Mouse (Mus musculus): ENCODE results near the gene Slc44a2. TPM values are rescaled to one million over a fixed set of nuclear protein-coding genes. Genes with fewer than 3 reads are reported as not detected.

Gene Slc44a2
- polyA plus RNA-seq, 1 experiment = 49.2 TPM

DNA sequence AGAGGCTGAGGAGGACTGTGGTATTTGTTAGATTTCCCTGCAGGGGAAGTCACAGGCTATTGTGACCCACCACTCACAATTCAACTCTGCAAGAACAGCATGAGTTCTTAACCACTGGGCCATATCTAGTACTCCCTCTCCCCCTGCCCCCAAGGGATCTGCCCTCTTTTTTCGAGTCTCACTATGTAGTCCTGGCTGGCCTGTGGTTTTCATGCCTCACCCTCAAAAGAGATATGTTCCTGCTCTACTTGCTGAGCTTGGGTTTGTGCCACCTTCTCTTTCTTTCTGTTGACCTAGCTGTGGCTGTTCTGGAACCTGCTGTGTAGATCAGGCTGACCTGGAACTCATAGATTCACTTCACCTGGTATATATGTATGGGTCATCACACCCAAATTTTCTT, 52.0 kb downstream of the Slc44a2 start:
- 52% methylated on average over 1 of the region's 1 CpGs for WGBS
- Histone ChIP-seq H3K4me1 (ENCODE audit: control insufficient read depth, insufficient read depth, low read length) (no peaks in the 10 kb centered on the region; the same call in 1 of the 2 replicates), H3K4me3 (ENCODE audit: insufficient read depth, low read depth, low read length) (no peak overlapping the region), H3K27ac (ENCODE audit: insufficient read depth, low read depth, low read length) (no peak overlapping the region), H3K36me3 (ENCODE audit: control insufficient read depth, insufficient read depth, low read length) (no peaks in the 10 kb centered on the region), H3K27me3 (replicated peaks; ENCODE audit: control insufficient read depth, insufficient read depth, low read length) (no peaks in the 10 kb centered on the region)
- no peak for TF ChIP-seq POLR2A (IDR thresholded peaks at IDR 0.05; ENCODE audit: low read depth, low read length)
- DNase-seq = no peak

DNA sequence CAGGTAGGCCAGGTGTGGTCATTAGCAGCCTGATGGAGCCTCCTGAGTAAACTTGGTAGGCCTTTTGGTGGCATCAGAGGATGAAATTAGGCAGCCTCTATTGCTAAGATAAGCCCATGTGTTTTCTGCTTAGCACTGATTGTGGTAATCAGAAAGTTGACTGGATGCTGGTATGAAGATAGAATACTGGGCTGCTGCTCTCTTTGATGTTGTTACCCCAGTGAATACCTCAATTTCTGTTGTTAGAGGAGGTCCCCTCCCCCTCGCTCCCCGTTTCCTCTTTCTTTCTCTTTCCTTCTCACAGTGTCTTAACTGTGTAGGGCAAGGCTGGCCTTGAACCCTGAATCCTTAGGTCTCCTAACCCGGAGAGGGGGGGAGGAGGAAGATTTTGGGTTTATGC, 58.7 kb downstream of the Slc44a2 start:
- Histone ChIP-seq H3K27ac (ENCODE audit: insufficient read depth, low read depth, low read length) (no peak overlapping the region), H3K4me1 (ENCODE audit: control insufficient read depth, insufficient read depth, low read length) (peaks cover 5% of the 10 kb centered on the region; the same call in 1 of the 2 replicates), H3K4me3 (ENCODE audit: insufficient read depth, low read depth, low read length) (no peak overlapping the region), H3K36me3 (ENCODE audit: control insufficient read depth, insufficient read depth, low read length) (no peaks in the 10 kb centered on the region), H3K27me3 (replicated peaks; ENCODE audit: control insufficient read depth, insufficient read depth, low read length) (no peaks in the 10 kb centered on the region)
- 79% methylated on average over 3 of the region's 3 CpGs for WGBS
- no peak for DNase-seq
- TF ChIP-seq CTCF (conservative IDR thresholded peaks at IDR 0.05; ENCODE audit: insufficient read depth, insufficient read length, low read depth, low read length) (no peak), POLR2A (IDR thresholded peaks at IDR 0.05; ENCODE audit: low read depth, low read length) (no peak)

DNA sequence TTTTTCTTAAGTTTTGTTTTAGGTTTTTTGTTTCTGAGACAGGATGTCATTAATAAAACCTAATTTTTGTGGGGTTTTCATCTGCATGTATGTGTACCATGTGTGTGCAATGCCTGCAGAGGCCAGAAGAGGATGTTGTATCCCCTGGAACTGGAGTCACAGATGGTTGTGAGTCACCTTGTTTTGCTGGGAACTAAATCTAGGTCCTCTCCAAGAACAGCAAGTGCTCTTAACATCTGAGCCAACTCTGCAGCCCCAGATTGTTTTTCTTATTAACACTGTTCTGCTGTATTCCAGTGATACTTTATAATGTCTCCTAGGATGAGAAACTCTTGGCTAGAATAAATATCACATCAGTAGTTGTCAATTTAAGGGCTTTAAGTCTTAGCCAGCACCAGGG, 60.4 kb downstream of the Slc44a2 start:
- Histone ChIP-seq H3K4me1 (ENCODE audit: control insufficient read depth, insufficient read depth, low read length) (peaks cover 5% of the 10 kb centered on the region; the same call in 1 of the 2 replicates), H3K4me3 (ENCODE audit: insufficient read depth, low read depth, low read length) (no peak overlapping the region), H3K36me3 (ENCODE audit: control insufficient read depth, insufficient read depth, low read length) (no peaks in the 10 kb centered on the region), H3K27ac (ENCODE audit: insufficient read depth, low read depth, low read length) (no peak overlapping the region), H3K27me3 (replicated peaks; ENCODE audit: control insufficient read depth, insufficient read depth, low read length) (no peaks in the 10 kb centered on the region)
- TF ChIP-seq POLR2A (IDR thresholded peaks at IDR 0.05; ENCODE audit: low read depth, low read length) (no peak), CTCF (conservative IDR thresholded peaks at IDR 0.05; ENCODE audit: insufficient read depth, insufficient read length, low read depth, low read length) (no peak)
- DNase-seq = no peak

DNA sequence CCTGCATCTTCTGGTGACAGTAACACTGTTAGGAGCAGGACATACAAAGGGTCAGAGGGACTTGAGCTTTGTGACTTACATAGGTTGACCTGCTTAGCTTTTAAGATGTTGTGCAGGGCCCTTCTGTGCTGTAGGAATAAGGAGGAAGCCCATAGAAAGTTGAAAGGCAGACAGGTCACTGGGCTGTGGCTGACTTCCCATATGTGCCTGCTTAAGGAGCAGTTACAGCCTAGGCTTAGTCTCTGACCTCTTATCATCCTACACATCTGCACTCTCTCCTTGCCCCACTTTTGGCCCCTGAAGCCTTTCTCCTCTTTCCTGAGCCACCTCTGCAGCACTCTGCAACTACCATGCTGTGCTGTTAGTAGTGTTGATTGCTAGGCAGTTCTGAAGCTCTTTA, 63.5 kb downstream of the Slc44a2 start:
- TF ChIP-seq CTCF (conservative IDR thresholded peaks at IDR 0.05; ENCODE audit: insufficient read depth, insufficient read length, low read depth, low read length) = no peak
- no peak for TF ChIP-seq POLR2A (IDR thresholded peaks at IDR 0.05; ENCODE audit: low read depth, low read length)
- no peak overlapping the region for H3K4me3 ChIP-seq (ENCODE audit: insufficient read depth, low read depth, low read length)
- DNase-seq = no peak
- H3K27ac ChIP-seq (ENCODE audit: insufficient read depth, low read depth, low read length) = no peak overlapping the region
- peaks cover 5% of the 10 kb centered on the region; the same call in 1 of the 2 replicates for H3K4me1 ChIP-seq (ENCODE audit: control insufficient read depth, insufficient read depth, low read length)
- H3K36me3 ChIP-seq (ENCODE audit: control insufficient read depth, insufficient read depth, low read length) = no peaks in the 10 kb centered on the region
- no peaks in the 10 kb centered on the region for H3K27me3 ChIP-seq (replicated peaks; ENCODE audit: control insufficient read depth, insufficient read depth, low read length)

DNA sequence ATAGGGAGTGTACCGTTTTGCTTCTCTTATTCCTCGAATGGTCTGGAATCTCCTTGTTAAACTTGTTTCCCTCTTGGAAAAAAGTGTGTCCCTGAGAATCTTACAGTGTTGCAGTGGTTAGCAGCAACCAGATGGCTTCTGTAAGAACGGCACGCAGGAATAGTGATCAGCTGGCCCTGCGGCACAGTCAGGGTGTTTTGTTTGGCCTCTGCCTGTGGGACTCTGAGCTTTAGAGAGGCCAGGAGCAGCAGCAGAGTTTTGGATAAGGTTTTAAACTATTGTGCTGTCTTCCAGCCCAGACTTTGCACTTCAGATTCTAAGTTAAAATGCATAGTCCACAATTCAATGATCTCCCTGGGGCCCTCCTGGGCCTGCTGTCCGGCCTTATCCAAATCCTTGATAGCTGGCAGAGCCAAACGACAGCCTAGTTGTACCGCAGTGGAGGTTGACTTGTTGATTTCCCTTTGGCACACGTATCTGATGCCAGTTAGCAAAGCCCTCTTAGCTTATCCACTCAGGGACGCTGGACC, 72.2 kb downstream of the Slc44a2 start:
- H3K4me1 ChIP-seq (ENCODE audit: control insufficient read depth, insufficient read depth, low read length) = 0 out of 2 replicates have a peak, but pooled peaks cover 2% of the 10 kb centered on the region
- WGBS = 57% methylated on average over 10 of the region's 10 CpGs
- no peaks in the 10 kb centered on the region for H3K27me3 ChIP-seq (replicated peaks; ENCODE audit: control insufficient read depth, insufficient read depth, low read length)
- peak; percentile 54 for DNase-seq
- H3K36me3 ChIP-seq (ENCODE audit: control insufficient read depth, insufficient read depth, low read length) = no peaks in the 10 kb centered on the region; the same call in none of the 2 replicates
- H3K4me3 ChIP-seq (ENCODE audit: insufficient read depth, low read depth, low read length) = no peak overlapping the region
- TF ChIP-seq POLR2A (IDR thresholded peaks at IDR 0.05; ENCODE audit: low read depth, low read length) (no peak), CTCF (conservative IDR thresholded peaks at IDR 0.05; ENCODE audit: insufficient read depth, insufficient read length, low read depth, low read length) (no peak)
- H3K27ac ChIP-seq (ENCODE audit: insufficient read depth, low read depth, low read length) = no peak overlapping the region; the same call in 1 of the 2 replicates

DNA sequence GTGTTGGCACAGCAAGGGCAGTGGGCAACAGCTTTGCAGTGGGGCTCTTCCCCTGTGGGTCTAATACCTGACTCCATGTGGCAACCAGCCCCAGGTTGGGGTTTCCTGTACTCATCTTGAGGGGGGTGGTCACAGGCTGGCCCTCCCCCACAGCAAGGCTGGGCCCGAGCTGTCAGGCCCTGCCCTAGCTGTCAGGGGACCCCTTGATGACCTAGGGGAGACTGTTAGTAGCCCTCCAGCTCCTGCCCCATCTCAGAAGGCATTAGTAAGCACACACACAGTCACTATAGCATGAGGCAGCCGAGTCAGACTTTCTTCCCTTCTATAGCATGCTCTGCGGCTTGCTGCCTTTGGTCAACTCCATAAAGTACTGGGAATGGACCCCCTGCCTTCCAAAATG, 75.2 kb downstream of the Slc44a2 start:
- 79% methylated on average over 3 of the region's 3 CpGs for WGBS
- no peak for TF ChIP-seq POLR2A (IDR thresholded peaks at IDR 0.05; ENCODE audit: low read depth, low read length)
- TF ChIP-seq CTCF (conservative IDR thresholded peaks at IDR 0.05; ENCODE audit: insufficient read depth, insufficient read length, low read depth, low read length) = no peak
- Histone ChIP-seq H3K27me3 (replicated peaks; ENCODE audit: control insufficient read depth, insufficient read depth, low read length) (no peaks in the 10 kb centered on the region), H3K36me3 (ENCODE audit: control insufficient read depth, insufficient read depth, low read length) (no peaks in the 10 kb centered on the region; the same call in 1 of the 2 replicates), H3K27ac (ENCODE audit: insufficient read depth, low read depth, low read length) (no peak overlapping the region), H3K4me3 (ENCODE audit: insufficient read depth, low read depth, low read length) (no peak overlapping the region), H3K4me1 (ENCODE audit: control insufficient read depth, insufficient read depth, low read length) (0 out of 2 replicates have a peak, but pooled peaks cover 2% of the 10 kb centered on the region)
- DNase-seq = no peak

DNA sequence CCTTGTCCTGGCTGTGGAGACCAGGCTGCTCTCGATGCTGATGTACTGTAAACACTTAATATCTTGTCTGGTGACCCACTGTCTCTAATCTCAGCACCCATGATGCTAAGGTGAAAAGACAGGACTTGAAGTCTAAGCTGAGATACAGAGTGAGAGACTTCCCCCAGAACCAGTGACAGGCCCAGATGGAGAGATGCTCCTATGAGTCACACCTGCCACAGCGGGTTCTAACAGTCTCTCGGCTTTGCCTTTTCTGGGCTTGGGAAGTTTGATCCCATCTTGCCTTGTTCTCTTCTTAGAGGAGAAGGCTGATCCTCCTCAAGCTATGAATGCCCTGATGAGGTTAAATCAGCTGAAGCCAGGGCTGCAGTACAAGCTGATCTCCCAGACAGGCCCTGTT, 76.7 kb downstream of the Slc44a2 start:
- WGBS = 95% methylated on average over 3 of the region's 3 CpGs
- no peak for DNase-seq
- no peaks in the 10 kb centered on the region; the same call in 1 of the 2 replicates for H3K36me3 ChIP-seq (ENCODE audit: control insufficient read depth, insufficient read depth, low read length)
- no peak overlapping the region for H3K4me3 ChIP-seq (ENCODE audit: insufficient read depth, low read depth, low read length)
- H3K27me3 ChIP-seq (replicated peaks; ENCODE audit: control insufficient read depth, insufficient read depth, low read length) = no peaks in the 10 kb centered on the region
- TF ChIP-seq POLR2A (IDR thresholded peaks at IDR 0.05; ENCODE audit: low read depth, low read length) (no peak), CTCF (conservative IDR thresholded peaks at IDR 0.05; ENCODE audit: insufficient read depth, insufficient read length, low read depth, low read length) (no peak)
- no peak overlapping the region for H3K27ac ChIP-seq (ENCODE audit: insufficient read depth, low read depth, low read length)
- H3K4me1 ChIP-seq (ENCODE audit: control insufficient read depth, insufficient read depth, low read length) = 0 out of 2 replicates have a peak, but pooled peaks cover 2% of the 10 kb centered on the region

Measured in kidney, adult 2 months (tissue).